Mouse (Mus musculus): ENCODE measurements at regions not wholly inside any gene's neighbourhood (a gene's known extent, or its start where the extent isn't known, plus 50 kb on each side); places are given as distances from the start of the nearest gene placed in this dataset.

DNA sequence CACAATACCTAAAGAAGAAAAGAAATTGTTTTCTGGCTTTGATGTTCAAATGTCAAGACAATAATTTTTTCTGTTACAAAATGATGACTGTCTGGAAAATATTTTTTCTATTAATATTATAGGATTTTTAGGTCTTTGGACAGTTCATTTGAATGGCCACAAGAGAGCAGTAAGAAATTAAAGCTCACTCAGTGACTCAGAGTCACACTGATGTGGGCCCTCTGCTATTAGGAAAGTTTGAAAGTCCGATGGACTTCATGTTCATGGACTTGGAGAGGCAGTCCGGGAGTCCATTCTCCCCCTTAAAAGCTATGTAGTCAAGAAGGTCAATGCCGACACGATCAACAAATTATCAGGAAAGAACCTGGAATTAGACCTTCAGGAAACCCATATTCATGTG, 657.0 kb downstream of the Mecom start:
- intact Hi-C loops (cut with DNase I) = loop anchor here (2.0 to 5.0 kb wide), 3 partner anchors 82 to 667 kb away; no protein-coding TSS in a partner anchor
- no peak for DNase-seq

DNA sequence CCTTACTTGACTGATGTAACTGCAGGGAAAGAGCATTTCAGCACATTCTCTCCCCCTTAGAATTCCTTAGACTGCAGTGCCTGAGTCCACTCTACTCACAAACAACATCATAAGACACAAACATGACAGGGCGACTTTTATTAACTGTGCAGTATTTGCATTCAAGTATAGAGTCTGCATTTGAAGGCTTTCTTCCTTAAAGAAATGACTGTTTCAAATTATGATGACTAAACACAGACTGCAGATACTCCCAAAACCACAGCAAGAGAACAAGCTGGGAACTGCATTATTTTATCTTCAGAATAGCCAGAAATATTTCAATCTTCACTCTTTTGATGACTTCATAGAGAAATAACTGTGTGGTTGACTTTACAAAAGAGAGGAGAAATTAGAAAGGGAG, 657.5 kb downstream of the Mecom start:
- no peak for DNase-seq
- intact Hi-C loops (cut with DNase I) = loop anchor here (2.0 to 5.0 kb wide), 3 partner anchors 82 to 667 kb away; no protein-coding TSS in a partner anchor

DNA sequence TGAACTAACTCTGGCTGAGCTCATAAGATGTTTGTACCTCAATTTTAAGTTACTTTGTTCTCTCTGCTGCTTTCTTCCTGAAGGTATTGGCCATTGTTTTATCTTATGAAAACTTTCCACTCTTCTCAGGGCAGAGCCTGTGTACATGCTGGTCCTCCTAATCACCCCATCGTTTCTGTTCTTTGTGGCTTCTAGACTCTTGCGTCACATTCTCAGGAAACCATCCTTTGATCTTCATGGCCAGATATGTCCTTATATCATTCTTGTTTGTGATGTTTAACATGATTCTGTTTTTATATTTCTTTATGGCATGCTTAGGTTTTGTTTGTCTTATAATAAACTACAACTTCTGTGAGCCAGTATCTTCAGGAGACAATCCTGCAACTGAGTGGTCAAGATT, 658.2 kb downstream of the Mecom start:
- intact Hi-C loops (cut with DNase I) = loop anchor here (2.0 to 5.0 kb wide), 3 partner anchors 83 to 668 kb away; no protein-coding TSS in a partner anchor
- no peak for DNase-seq

DNA sequence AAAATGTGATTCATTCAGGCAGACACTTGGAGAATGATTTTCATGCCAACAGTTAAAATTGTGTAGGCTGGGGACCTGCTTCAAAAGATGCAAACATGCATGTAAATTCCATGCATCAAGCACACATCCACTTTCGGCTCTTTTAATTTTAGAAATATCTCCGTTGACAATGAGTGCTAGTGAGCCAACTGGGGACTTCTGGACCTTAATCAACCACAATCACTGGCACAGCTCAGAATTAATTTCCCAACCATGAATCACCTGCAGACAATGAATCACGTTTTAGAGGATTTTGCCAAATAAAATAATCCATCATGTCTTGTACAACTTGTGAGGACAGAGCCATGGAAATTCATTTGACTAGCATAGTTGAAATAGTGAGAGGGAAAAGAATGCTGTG, 667.8 kb downstream of the Mecom start:
- DNase-seq = no peak
- intact Hi-C loops (cut with DNase I) = no loop called here

DNA sequence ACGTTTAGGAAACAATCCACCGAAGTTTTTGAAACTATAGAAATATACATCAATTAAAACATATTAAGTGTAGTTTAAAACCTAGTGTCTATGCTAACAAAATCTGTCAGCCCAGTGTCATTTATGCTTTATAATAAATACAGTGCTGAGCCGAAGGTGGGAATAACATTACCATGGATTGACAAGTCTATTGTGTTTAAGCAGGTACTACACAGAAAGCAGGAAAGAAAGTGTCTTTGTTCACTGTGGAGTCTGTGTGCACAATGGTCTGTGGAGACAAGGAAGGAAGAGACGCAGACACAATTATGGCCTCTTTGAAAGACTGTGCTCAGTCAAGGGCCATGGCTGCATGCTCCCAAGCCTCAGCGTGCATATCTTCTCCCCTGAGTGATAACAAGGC, 672.0 kb downstream of the Mecom start:
- intact Hi-C loops (cut with DNase I) = no loop called here
- DNase-seq = no peak

DNA sequence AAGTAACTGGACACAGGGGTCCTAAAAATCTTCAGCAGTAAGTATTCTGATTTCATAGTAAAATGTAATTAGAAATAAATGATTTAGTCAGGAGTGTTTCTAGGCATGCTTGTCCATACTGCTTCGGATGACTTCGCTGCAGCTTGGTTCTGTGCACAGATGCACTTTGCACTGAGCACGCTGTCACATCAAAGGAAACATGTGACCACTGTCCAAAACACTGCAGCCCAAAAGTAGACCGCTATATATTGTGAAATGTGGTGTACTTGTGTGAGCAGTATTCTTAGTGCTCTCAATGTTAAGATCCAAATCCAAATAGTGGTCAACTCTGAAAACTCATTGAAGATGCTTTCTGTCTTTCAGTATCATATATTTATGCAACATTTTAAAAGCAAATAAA, 685.4 kb downstream of the Mecom start:
- intact Hi-C loops (cut with DNase I) = no loop called here
- no peak for DNase-seq

DNA sequence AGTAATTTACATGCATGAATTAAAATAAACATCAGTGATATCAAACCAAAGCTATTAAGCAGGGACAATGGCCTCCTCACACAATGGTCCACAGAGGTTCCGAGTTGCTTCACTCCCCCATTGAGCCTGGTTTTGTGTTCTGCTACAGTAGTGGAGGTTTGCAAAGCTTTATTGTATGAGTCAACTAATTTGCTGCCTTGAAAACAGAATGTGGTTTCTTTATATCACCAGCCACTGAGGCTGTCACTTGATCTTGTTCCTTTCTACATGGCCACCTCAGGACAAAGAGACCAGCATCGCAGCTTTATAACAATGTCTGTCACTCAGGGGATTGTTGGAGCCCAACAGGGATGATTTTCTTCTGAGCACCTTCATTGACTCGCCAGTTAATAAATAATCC, 695.3 kb downstream of the Mecom start:
- no peak for DNase-seq
- intact Hi-C loops (cut with DNase I) = no loop called here

DNA sequence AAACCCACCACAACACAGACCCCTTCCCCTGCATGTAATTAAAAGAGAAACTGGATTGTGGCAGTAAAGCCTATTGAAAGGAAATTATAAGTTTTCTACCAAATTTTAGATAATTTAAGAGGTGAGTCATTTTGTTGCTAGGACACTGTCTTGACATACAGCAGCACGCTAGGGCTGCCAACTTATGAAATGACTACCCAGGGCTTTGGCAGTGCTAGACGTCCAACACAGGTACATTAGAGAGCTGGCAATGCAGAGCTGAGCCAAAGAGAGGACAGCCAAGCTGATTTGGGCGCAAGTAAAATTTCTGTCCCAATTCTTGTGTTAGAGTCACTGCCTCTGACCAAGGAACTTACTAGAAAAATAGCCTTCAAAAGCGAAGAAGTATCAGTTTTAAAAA, 712.4 kb downstream of the Mecom start:
- no peak for DNase-seq
- intact Hi-C loops (cut with DNase I) = no loop called here

DNA sequence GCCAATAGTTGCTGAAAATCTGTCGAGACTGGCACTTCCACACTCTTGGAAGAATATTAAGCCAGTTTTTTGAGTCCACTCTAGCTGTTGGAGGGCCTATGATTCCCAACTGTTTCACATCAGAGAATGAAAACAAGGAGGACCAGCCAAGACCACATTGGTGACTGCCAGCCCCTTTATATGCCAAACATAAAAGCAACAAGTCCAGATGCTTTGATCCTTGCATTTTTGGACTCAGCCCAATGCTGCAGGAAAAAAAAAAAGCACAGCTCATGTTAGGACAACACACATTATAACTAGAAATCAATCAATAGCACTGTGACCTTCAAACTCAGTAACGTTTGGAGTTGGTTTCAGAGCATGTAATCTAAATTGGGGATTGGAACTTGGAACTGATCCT, 712.9 kb downstream of the Mecom start:
- intact Hi-C loops (cut with DNase I) = no loop called here
- DNase-seq = no peak

DNA sequence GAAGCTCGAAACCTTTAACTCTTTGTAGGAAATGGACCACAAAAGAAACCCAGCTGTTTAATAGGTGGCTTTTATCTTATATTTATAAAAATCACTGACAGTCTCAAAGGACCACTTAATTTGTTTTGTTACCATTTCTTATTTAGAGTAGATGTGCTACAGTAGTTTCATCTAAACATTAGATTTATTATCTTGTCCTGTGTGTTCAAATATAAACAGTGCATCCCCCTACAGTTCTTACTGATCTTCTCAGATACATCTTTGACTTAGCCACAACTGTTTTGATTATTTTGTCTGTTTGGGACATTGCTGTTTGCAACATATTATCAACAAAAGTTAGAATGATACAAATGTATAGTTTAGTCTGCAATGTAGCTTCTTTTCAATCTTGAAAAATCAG, 716.5 kb downstream of the Mecom start:
- intact Hi-C loops (cut with DNase I) = no loop called here

DNA sequence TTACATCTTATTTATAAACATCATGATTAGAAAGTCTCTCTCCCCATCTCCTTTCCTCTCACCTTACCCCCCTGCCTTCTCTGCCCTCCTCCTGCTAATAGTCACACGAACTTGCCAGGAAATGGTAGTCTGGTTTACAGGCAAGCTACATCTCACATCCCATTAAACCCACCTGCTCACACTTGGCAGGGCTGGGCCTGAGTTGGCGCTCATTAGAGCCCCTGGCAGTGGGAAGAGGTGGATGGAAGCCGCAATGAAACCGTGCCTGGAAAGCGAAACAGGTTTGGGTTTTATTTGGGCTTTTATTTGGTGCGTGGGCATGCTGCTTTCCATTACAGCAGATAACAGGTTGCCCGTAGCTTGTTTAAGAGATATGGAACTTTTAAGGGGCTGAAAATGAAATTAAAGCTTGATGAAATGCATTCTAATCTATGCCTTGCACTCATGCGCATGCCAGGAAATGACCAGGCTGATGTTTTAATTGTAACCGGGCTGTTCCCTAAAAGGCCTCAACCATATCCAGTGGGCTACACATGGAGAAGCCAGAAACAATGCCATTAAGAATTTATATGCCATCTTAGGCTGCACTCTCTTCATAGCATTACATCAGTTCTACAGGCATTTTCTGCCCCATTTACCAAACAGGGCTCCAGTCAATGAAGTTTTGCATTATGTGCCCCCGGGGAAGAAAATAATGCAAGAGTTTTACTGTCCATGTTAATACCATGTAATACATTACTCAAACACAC, 725.0 kb downstream of the Mecom start:
- DNase-seq = no peak
- intact Hi-C loops (cut with DNase I) = no loop called here

More for the DNA sequence above, 716.5 kb downstream of the Mecom start:
- DNase-seq = no peak

DNA sequence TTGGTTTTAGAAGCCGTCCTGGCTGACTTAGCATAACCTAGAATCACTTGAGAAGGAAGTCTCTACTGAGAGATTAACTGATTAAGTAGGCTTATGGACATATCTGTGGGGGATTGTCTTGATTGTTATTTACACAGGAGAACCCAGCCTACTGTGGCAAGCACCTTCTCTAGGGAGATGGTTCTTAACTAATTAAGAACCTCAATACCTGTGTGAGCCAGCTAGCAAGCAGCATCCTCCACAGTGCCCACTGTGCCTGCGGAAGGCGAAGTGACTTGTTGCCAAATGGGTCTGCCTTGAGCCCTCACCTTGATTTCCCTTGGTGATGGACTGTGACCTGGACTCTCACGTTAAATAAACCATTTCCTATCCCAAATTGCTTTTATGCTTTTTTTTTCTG, 730.8 kb downstream of the Mecom start:
- no peak for DNase-seq
- intact Hi-C loops (cut with DNase I) = loop anchor here (10.0 kb wide), 3 partner anchors 198 to 638 kb away; no protein-coding TSS in a partner anchor

DNA sequence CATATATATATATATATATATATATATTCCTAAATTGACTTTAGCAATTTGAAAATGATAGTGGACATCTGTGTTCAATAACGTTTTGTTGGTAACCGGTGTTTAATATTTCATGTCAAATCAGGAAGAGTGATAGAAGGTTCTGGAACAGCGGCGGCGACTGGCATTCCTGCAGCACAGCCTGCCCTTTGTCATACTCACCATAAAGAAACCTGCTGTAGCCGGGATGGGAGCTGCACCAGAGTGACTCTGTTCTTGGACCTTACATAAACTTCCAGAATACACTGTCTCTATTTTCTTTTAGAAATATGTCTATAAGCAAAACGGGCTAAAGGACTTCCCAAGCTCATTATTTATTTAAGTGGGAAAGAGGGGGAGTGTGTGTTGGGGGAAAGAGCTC, 731.5 kb downstream of the Egfem1 start:
- intact Hi-C loops (cut with DNase I) = loop anchor here (2.0 to 10.0 kb wide), 7 partner anchors 71 to 748 kb away; no protein-coding TSS in a partner anchor
- DNase-seq = no peak

DNA sequence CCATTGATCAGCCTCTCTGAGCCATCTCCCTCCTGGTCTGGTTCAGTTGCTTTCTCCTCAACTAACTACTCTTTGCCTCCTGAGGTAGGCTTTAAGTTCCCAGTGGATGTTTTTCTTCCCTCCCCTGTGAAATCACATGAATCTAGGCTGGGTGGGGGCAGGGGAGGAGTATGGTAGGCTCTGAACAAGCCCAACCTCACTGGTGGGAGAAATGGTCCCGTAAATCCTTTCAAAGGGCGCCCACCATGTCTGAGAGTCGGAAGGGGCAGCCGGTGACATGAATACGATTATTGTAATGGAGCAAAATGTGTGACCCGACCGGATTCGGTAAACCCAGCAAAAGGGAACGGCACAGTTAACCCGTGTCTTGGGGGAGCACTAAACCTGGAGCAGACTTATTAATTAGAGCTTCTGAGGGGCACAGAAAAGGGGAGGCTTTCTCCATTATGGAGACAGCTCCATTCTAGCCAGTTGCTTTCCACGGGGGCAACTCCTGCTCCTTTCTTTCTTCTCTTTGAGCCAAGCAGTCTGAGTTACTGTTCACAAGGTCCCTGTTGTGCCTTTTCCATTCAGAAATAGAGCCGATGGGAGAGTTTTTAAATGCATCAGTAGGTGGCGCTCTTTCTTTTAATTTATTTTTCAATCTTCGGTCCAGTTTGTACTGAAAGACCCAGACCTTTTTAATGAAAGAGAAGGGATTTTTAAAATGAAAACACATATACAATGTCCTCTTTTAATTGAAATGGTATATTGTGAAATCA, 730.8 kb downstream of the Egfem1 start:
- intact Hi-C loops (cut with DNase I) = loop anchor here (2.0 to 10.0 kb wide), 7 partner anchors 70 to 748 kb away; no protein-coding TSS in a partner anchor

DNA sequence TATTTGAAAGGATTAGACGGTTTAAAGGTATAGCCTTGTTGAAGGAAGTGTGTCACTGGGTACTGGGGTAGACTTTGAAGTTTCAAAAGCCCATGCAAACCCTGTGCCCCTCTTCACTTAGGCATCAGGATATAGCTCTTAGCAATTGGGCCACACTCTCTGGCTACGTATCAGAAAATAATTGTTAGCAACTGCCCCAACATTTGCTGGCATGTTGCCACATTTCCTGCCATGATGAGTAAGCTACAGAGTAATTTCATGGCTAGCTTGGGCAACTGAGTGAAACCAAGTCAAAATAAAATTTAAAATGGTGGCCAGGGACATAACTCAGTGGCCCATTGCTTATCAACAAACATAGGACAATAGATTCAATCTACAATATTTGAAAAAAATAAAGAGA, 724.2 kb downstream of the Egfem1 start:
- intact Hi-C loops (cut with DNase I) = no loop called here

More for the DNA sequence above, 730.8 kb downstream of the Egfem1 start:
- DNase-seq = peak; percentile 2 to 4

DNA sequence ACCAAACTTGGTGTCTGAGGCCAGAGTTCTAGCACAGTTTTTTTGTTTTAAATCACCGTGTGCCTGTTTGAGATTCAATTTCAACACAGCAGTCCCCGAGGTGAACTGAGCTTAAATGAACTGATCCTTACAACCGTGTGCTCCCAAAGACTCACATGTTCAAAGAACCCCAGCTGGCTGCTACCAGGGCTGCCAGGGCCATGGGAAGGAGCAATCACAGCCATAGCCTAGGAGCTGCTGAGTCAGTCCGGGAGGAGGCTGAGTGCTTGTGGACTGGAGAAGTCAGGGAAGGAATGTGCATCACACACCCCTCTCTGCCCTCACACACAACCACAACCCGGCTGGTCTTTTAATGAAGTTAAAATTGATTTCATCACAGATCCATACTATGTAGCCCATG, 721.6 kb downstream of the Egfem1 start:
- intact Hi-C loops (cut with DNase I) = no loop called here
- no peak for DNase-seq

More for the DNA sequence above, 724.2 kb downstream of the Egfem1 start:
- DNase-seq = no peak

DNA sequence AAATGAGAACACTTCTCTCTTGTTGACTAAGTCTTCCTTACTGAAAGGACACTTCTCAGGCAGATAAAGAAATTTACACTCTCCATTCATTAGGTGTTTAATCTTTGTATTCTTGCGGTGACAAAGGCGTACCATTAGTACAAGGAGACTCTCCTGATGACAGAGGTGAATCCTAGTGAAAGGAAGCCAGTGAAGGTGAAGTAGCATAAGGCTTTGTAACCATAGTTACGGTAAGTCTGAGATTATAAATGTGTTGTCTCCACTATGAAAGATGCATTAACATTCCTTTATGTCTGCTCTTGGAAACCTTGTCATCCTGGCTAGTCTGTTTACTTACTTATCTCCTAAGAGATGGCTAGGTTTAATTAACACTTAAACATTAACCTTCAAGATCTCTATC, 719.3 kb downstream of the Egfem1 start:
- intact Hi-C loops (cut with DNase I) = no loop called here
- DNase-seq = no peak

DNA sequence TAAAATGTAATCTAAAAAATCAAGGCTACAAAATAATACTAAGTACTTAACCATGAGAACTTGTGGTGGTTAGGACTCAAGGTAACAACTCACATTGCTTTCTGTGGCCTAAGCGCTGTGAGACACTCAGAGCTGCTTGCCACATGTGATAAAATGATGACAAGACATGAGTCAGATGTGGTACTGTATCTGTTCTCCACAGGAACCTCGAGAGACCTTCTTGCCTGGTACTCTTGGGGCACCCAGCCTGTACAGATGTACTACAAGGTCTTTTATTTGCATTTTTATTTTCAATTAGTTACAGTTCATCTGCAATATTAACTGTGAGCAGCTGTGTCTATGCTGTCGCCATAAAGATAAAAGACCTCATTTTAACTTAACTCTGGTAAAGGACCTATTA, 692.5 kb downstream of the Egfem1 start:
- no peak for DNase-seq
- intact Hi-C loops (cut with DNase I) = no loop called here

DNA sequence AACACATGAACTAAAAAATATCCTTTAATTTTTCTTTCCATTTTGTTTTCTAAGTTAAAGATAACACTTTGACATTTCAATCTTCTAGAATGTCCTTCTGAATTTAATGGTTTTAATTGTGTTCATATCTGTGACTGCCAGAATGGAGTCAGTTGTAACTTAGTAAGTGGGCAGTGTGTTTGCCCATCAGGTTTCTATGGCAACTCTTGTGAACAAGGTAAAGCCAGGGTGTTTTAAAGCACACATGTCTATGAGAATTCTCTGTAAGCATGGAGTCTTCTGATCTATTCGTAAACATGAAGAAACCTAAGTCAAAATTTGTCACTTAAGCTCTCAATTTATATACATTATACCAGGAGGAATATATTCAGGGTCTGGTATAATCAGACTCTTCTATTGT, 689.4 kb downstream of the Egfem1 start:
- intact Hi-C loops (cut with DNase I) = no loop called here

DNA sequence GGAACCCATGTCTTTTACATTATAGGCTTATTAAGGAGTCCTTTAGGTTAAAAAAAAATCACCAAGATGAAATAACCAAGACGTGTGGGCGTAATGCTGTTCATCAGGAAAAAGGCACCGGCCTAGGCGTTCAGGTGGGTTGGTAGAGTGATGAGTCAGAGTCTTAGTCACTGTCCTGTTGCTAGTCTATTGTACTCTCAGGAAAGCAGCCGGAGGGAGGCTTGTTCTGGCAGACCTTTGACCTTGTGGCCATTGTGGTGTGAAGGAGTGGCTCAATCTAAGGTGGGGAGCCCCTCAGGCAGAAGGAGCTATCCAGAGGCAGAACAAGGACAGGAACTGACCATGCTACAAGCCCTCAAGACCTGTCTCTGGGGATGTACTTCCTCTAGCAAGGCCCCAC, 686.8 kb downstream of the Egfem1 start:
- intact Hi-C loops (cut with DNase I) = no loop called here
- DNase-seq = no peak

More for the DNA sequence above, 689.4 kb downstream of the Egfem1 start:
- no peak for DNase-seq

DNA sequence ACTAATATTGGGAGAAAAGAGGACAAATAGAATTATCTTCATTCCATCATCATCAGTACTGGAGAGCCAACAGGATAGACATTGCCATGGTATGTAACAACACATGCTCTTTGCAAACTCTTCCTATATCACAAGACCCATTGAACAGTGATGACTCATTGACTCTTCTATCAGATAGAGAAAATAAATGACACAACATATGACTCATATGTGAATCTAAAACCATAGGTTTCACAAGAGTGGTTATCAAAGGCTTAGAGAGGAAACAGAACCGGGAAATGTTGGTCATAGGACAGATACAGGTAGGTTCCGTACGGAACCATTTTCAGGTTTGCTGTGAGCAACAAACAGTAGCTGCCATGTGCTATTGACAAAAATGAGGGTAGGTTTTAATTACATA, 682.2 kb downstream of the Egfem1 start:
- DNase-seq = no peak
- intact Hi-C loops (cut with DNase I) = no loop called here
